Mouse (Mus musculus): Measurements from ENCODE around the gene Sp7. TPM values are rescaled to one million over a fixed set of nuclear protein-coding genes. Genes with fewer than 3 reads are reported as not detected.

Gene Sp7
- total RNA-seq, 2 experiments from 2014 or later: 0.15 to 2.3 TPM

DNA sequence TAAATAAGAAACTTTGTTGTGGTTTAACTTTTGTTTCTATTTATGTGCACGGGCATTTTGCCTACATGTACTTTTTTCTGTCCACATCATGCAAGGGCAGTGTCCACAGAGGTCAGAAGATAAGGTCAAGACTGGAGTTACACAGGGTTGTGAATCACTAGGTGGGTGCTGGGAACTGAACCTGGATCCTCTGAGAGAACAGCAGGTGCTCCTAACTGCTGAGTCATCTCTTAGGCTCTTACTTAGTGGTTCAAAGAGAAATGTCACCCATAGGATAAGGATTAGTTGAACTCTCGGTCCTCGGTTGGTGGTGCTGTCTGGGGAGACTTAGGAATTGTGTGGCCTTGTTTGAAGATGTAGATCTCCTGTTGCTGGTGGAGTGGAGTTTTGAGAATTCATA lies 22.0 kb upstream of the Sp7 start:
- DNase-seq: no peak

GRCm38 (mm10) chr15:102386640-102387039 lies 19.7 kb upstream of the Sp7 start:
- no peak for DNase-seq

DNA sequence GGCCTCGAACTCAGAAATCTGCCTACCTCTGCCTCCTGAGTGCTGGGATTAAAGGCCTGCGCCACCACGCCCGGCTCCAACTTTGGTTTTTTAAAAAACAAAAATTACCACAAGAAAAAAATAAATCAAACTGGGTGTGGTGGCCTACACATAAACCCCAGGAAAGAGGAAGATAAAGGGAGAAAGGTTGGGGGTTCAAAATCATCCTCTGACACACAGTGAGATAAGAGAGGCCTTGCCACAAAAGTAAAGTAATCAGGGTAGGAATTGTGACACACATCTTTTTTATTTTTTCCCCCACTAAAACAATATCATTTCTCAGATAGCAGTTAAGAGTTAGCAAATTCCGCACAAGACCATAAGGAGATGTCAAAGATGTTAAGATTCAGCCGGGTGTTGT lies 16.7 kb upstream of the Sp7 start:
- DNase-seq: no peak

DNA sequence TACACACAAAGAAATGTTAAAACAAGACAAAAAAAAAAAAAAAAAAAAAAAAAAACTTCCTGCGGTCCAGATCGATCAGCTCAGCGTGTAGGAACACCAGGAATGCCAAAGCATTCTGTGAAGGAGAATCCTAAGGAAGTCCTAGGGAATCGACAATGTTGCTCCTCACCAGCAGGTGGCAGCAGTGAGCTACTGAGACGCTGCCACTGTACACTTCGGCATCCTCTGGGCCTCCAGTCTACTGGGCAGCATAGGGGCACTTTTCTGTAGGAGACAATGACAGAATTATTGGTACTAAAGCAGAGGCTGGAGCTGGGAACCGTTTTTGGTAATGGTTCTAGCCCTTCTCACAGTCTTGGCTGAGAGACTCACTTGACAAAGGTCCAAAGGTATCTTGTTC lies 14.6 kb upstream of the Sp7 start:
- DNase-seq: peak; percentile 90

- DNase-seq: peak; percentile 65
Measured at GRCm38 (mm10) chr15:102377810-102378262, 10.9 kb upstream of the Sp7 start.

GRCm38 (mm10) chr15:102377163-102377543 lies 10.2 kb upstream of the Sp7 start:
- DNase-seq: peak; percentile 95

DNA sequence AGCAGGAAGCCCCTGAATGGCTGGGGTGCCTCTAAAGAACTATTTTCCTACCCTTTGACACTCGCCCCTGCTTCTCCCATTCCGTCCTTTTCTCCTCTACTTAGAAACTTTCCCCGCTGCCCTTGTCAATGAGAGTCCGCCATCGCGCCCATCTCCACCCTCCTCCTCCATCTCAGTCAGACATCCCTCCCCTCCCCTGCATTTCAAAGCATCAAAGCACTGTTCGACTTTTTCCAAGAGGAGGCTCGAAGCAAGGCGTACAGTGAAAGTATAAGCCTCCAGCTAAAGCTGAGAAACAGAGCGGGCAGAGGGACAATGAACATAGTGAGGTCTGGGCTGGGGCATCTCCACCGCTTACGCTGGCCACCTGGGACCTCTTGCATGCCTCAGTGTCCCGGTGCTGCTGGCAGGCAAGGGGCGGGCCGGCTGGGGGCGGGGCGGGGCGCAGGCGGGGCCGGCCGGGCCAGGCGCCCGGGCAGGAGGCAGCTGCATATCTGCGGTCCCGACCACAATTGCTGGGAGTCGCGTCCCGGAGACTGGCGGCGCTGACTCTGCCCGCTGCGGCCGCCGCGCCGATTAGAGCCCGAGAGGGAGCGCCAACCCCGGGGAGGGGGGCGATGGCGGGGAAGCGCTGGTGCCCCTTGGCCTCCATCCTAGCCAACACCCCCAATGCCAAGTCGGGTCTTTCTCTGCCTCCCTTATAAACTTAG lies 9.6 kb upstream of the Sp7 start:
- peak; percentile 77 for DNase-seq

- no peak for DNase-seq
Measured at GRCm38 (mm10) chr15:102370727-102371126, 3.7 kb upstream of the Sp7 start.

GRCm38 (mm10) chr15:102369972-102370371 lies 3.0 kb upstream of the Sp7 start:
- no peak for DNase-seq

DNA sequence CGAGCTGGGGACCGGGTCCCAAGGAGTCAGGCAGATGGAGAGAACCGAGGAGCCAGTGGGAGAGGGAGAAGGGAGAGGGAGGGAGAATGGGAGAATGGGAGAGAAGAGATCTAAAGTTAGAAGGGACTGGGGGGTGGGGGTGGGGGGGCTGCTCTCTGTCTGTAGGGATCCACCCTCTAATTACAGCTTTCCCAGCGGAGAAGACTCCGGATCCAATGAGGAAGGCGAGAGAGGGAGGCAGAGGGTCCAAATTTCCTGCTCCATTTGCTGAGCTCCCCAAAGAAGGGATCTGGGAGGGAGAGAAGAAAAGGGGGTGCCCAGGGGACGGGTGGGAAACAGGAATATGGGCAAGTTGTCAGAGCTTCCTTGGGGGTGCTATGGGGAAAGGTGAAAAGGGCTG lies 744 bp downstream of the Sp7 start:
- DNase-seq: no peak

DNA sequence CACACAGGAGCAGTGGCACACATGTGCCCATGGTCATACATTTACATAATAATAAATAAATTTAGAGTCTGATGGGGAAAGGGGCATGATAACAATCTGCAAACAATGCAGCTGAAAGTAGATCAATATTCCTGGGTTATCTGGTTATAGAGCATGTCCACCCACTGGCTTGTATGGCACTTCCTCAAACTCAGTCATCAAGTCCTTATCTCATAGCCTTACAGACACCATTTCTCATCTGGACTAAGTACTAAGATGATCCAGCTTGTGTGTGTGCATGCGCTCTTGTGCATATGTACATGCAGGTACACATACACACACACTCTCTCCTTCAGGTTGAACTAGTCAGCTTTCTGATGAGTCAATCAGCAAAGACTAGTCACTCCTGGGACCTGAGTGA lies 2.3 kb downstream of the Sp7 start:
- DNase-seq: no peak

DNA sequence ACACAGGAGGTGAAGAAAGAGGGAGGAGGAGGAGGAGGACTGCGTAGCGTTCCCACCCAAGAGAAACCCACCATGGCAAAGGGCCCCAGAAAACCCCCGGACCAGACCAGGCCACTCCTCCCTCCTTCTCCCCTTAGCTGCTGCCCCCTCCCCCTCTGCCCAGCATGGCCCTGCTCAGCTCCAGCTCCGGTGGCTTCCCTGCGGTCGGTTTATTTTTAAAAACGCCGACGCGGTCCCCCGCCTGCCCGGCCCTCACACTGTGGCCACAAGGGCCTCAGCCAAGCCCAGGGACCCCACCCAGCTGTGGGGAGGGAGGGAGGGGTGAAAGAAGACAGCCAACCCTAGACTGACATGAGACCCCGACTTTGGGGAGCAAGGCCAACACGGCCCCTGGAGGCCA lies 4.3 kb downstream of the Sp7 start:
- no peak for DNase-seq

GRCm38 (mm10) chr15:102358834-102359233 lies 8.1 kb downstream of the Sp7 start:
- no peak for DNase-seq

GRCm38 (mm10) chr15:102358126-102358525 lies 8.9 kb downstream of the Sp7 start:
- no peak for DNase-seq

DNA sequence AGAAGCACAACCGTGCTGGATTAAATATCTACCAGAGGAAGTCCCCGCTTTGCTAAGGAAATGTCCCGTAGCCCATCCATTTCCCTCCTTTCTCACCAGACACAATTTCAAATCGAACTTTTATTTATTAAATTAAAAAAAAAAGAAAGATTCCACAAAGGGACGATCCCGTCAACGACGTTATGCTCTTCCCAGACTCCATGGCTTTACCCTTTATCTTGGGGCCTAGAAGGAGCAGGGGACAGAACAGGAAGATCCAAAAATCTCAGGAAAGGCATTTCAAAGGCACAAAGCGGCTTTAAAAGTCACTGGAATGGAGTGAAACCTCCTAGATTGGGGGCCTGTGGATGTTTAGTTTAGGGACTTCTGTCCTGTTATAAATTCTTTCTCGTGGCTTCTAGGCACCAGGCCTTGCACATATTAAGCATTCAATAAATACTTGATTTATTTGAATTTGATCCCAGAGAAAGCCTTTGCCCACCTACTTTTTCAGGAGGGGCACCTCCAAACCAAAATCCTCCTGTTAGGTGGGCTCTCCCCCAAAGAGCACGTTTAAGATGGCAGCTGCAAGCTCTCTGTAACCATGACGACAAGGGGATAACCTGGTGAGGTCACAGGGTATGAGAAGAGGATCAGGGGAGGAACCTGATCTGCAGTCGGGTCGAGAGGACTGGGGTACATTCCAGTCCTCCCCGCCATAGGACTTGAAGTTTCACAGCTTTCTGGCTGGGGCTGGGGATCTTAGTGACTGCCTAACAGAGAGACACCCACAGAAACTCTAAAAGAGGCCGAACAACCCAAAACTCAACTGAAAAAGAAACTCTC lies 10.3 kb downstream of the Sp7 start:
- no peak for DNase-seq

GRCm38 (mm10) chr15:102355871-102356441 lies 11.0 kb downstream of the Sp7 start:
- peak; percentile 32 for DNase-seq

- peak; percentile 68 for DNase-seq
Measured at GRCm38 (mm10) chr15:102355134-102355870, 11.7 kb downstream of the Sp7 start.

DNA sequence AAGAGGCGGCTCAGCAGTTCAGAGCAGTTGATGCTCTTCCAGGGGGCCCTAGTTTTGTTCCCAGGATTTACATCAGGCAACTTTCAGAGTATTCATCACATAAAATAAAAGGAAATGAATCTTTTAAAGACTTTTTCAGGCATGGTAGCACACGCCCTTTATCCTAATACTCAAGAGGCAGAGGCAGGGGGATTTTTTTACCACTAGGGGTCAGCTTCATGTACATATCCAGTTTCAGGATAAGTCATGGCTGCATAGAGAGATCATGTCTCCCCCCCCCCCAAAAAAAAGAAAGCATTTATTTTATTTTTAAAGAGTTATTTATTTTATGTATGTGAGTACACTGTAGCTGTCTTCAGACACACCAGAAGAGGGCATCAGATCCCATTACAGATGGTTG lies 13.0 kb downstream of the Sp7 start:
- DNase-seq: no peak

GRCm38 (mm10) chr15:102352177-102352576 lies 14.8 kb downstream of the Sp7 start:
- no peak for DNase-seq

DNA sequence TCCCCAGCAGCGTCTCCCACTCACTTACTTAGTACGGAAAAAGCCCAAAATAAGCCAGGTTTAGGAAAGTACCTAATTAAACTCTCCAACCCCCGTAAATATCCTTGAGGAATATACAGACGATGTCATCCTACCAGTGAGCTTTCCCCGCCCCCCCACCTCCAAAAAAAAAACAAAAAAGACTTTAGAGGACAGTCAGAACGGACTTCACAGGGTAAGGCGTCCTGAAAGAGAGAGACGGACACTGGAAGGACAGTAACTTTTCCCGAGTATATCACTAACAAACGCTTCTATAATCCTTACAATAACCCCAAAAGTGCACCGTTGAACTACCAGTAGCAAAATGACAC lies 16.1 kb downstream of the Sp7 start:
- DNase-seq: no peak

- DNase-seq: peak; percentile 98
Measured at GRCm38 (mm10) chr15:102350138-102350941, 16.6 kb downstream of the Sp7 start, which contains the start of gene Aaas. Gene Aaas (minus strand): TSS chr15:102350771.

GRCm38 (mm10) chr15:102346444-102346843 lies 20.5 kb downstream of the Sp7 start:
- DNase-seq: no peak

Measured in adrenal gland, postnatal 10 days (tissue).